Mouse (Mus musculus): ENCODE measurements around the gene Dhps. TPM values are rescaled to one million over a fixed set of nuclear protein-coding genes. Genes with fewer than 3 reads are reported as not detected.

The Dhps gene
- polyA plus RNA-seq, 1 experiment from 2014 or later, result 111 TPM

DNA sequence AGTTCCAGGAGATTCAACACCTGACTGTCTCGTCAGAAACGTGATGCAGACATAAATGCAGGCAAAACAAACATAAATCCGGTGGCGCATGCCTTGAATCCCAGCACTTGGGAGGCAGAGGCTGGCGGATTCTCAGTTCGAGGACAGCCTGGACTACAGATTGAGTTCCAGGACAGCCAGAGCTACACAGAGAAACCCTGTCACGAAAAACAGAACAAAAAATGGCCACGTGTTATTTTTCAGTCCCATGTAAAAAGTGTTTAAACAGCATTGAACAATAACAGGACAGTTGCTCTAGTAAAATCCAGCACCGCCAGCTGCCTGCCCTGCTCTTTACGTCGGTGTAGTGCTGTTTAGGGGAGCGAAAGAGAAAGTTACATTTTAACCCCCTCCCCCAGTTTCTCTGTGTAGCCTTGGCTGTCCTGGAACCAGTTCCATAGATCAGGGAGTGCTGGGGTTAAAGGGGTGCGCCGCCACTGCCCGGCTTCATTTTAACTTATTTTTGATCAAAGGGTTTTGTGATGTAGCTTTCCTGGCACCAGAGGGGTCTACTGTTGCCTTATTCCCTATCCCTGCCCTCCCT lies 35.7 kb upstream of the Dhps start:
- ATAC-seq (ENCODE audit: low FRiP score, low read depth), result no peak
- no peaks in the 10 kb centered on the region for H3K9me3 ChIP-seq
- no peaks in the 10 kb centered on the region for H3K27me3 ChIP-seq
- peak overlapping the region; percentile 87 for H3K4me3 ChIP-seq
- WGBS, result 1% methylated on average over 15 of the region's 15 CpGs
- peak overlapping the region; percentile 90 for H3K9ac ChIP-seq
- H3K4me1 ChIP-seq (replicated peaks), result peaks cover 36% of the 10 kb centered on the region
- peak overlapping the region; percentile 99 for H3K27ac ChIP-seq (replicated peaks)
- H3K4me2 ChIP-seq, result peak overlapping the region; percentile 94
- H3K36me3 ChIP-seq, result peaks cover 28% of the 10 kb centered on the region

DNA sequence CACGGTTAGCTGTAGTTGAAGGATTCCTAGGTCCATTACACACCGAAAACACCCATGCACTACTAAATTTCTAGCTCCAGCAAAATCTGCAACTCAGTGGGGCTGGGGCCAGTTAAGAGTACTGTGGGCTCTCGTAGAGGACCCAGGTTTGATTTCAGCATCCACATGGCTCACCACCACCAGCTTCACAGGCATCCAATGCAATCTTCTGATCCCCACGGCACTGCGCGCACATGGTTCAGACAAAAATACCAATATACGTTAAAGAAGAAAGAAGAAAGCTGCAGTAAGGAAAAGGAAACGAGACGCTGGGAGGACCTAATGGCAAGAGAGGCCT lies 35.2 kb upstream of the Dhps start:
- Histone ChIP-seq H3K9me3 (no peaks in the 10 kb centered on the region), H3K9ac (peak overlapping the region; percentile 90), H3K4me1 (replicated peaks) (peaks cover 37% of the 10 kb centered on the region), H3K36me3 (peaks cover 30% of the 10 kb centered on the region), H3K27ac (replicated peaks) (peak overlapping the region; percentile 99), H3K4me2 (peak overlapping the region; percentile 94), H3K27me3 (no peaks in the 10 kb centered on the region), H3K4me3 (peak overlapping the region; percentile 87)
- 0% methylated on average over 9 of the region's 9 CpGs for WGBS
- peak; percentile 59 for ATAC-seq (ENCODE audit: low FRiP score, low read depth)

DNA sequence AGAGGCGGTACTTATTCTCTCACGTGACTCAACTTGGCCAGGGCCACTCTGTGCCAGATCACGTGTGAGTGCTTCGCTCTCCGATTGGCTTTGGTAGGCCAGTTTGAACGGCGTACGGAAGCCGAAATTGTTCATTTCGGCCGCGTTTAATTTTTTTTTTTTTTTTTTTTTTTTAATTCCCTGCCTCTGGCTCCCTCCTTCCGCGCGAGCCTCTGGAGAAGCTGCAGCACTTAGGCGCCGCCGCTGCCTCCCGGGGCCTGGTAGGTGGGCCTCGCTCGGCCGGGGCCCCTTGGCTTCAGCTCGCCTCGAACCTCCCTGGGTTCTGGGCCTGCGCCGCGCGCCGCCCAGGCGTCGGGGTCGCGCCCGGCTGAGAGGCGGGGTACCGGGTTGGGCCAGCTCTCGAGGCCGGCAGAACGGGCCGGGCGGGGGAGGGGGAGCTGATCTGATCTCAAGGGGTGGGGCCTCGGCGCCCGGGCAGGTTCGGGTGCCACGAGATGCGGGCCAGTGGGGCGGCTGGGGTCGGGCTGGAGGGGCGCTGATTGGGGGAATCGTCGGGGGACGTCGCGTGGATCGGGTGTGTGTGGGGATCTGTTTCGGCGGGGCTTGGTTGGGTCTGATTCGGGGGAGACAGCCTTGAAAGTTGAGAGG lies 34.7 kb upstream of the Dhps start, which contains the start of gene Tnpo2:
Tnpo2 (plus strand) TSS at position 198 of the 648 bp plus-strand sequence.
- under 1% methylated on average over 59 of the region's 59 CpGs for WGBS
- Histone ChIP-seq H3K36me3 (peaks cover 30% of the 10 kb centered on the region), H3K4me3 (peak within 1 kb of the TSS; percentile 87), H3K9me3 (no peaks in the 10 kb centered on the region), H3K4me1 (replicated peaks) (peaks cover 37% of the 10 kb centered on the region), H3K9ac (peak within 1 kb of the TSS; percentile 90), H3K27ac (replicated peaks) (peak within 1 kb of the TSS; percentile 99), H3K27me3 (no peaks in the 10 kb centered on the region), H3K4me2 (peak within 1 kb of the TSS; percentile 94)
- ATAC-seq (ENCODE audit: low FRiP score, low read depth), result peak; percentile 93

DNA sequence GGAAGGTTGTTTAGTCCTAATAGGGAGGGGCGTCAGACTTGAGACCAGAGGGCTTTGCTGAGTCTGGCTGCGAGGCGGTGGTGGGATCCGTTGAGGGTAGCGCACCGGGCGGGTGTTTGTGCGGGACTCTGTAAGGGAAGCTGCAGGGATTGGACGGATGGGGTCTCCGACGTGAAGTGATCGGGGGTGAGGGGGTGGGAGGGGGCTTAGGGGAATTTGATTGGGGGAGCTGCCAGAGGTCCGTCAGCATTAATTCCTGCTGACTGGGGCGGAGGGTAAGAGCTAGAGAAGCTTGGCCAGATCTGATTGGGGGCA lies 34.2 kb upstream of the Dhps start:
- H3K27me3 ChIP-seq, result no peaks in the 10 kb centered on the region
- peak; percentile 68 for ATAC-seq (ENCODE audit: low FRiP score, low read depth)
- under 1% methylated on average over 14 of the region's 14 CpGs for WGBS
- peak overlapping the region; percentile 87 for H3K4me3 ChIP-seq
- peak overlapping the region; percentile 90 for H3K9ac ChIP-seq
- no peaks in the 10 kb centered on the region for H3K9me3 ChIP-seq
- peaks cover 37% of the 10 kb centered on the region for H3K4me1 ChIP-seq (replicated peaks)
- peak overlapping the region; percentile 94 for H3K4me2 ChIP-seq
- peaks cover 25% of the 10 kb centered on the region for H3K36me3 ChIP-seq
- H3K27ac ChIP-seq (replicated peaks), result peak overlapping the region; percentile 99

DNA sequence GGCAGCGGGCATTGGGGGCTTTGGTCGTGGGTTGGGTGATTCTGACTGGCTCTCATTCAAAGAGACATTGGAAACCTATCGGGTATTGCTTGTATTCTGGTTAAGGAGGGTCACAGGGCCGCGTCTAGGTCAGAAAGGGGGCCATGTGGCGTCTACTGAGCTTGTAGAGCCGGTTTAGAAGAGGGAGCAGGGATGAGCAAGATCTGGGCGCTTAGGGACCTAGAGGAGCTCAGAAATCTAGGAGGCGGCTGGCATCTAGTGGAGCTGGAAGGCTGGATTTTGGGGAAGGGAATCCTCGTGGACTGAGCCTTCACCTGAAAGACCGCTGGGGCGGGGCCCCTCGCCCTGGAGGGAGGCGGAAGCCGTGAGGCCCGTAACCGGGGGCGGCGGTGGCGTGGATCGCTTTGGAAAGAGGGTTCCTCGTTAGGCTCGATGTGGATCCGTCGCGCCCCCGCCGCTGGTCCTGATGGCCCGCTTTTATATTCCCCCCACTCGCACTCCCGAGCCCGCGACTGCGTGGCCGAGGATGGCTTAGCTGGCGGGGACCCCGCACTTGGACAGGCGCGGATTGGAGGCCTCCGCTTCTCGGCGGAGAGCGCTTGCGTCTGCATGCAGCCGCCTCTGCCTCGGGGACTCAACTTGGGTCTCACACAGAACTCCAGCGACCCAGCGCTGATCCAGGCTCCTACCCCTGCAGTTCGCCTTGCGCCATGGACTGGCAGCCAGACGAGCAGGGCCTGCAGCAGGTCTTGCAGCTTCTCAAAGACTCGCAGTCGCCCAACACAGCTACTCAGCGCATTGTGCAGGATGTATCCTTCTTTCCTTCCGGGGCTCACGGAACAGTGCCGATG lies 33.7 kb upstream of the Dhps start:
- ATAC-seq (ENCODE audit: low FRiP score, low read depth), result peak; percentile 17; the same call in 1 of the 2 replicates
- H3K9ac ChIP-seq, result peak overlapping the region; percentile 90
- no peaks in the 10 kb centered on the region for H3K27me3 ChIP-seq
- H3K4me2 ChIP-seq, result peak overlapping the region; percentile 94
- peaks cover 37% of the 10 kb centered on the region for H3K4me1 ChIP-seq (replicated peaks)
- H3K36me3 ChIP-seq, result peaks cover 19% of the 10 kb centered on the region
- no peaks in the 10 kb centered on the region for H3K9me3 ChIP-seq
- peak overlapping the region; percentile 99 for H3K27ac ChIP-seq (replicated peaks)
- H3K4me3 ChIP-seq, result peak overlapping the region; percentile 87
- under 1% methylated on average over 54 of the region's 57 CpGs for WGBS

DNA sequence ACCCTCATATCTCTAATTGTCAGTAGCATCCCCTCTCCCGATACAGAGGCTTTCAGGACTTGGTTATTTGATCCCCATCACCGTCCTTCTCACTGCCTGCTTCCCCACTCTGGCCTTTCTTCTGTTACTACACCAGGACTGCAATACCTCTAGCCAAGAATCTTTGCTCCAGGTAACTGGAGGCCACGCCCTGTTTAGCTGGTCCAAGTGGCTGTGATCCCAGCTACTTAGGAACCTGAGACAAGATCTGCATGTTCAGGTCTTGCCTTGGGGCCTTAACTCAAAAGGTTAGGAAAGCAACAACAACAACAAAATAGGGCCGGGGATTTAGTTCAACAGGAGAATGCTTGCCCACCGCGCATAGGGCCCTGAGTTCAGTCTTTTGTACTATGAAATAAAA lies 27.9 kb upstream of the Dhps start:
- Histone ChIP-seq H3K9me3 (no peaks in the 10 kb centered on the region), H3K9ac (no peak overlapping the region), H3K4me1 (replicated peaks) (peaks cover 11% of the 10 kb centered on the region), H3K4me3 (no peak overlapping the region), H3K27me3 (no peaks in the 10 kb centered on the region), H3K4me2 (no peak overlapping the region), H3K36me3 (peaks cover 70% of the 10 kb centered on the region), H3K27ac (replicated peaks) (no peak overlapping the region)
- WGBS, result 97% methylated on average over 6 of the region's 6 CpGs
- ATAC-seq (ENCODE audit: low FRiP score, low read depth), result no peak

DNA sequence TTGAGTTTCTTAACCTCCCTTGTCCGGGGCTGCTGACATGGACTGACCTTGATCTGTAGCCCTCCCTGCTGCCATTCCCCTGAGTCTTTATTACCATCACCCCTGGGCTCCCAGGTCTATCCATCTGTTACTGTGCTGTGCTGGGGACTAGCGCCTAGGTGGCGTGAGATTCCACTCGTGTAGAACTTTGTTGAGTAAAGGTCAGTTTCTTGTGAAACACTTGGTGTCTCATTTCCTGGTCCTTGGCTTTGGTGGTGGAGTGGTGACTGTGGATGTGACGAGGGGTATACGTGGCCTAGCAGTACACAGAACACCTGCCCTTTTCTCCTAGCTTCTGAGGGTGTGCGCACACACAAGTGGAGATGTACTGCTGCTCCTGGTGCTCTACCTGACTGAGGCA lies 14.2 kb upstream of the Dhps start:
- Histone ChIP-seq H3K9me3 (no peaks in the 10 kb centered on the region), H3K36me3 (peaks cover 39% of the 10 kb centered on the region), H3K27ac (replicated peaks) (no peak overlapping the region), H3K4me3 (no peak overlapping the region), H3K4me2 (no peak overlapping the region), H3K27me3 (no peaks in the 10 kb centered on the region), H3K9ac (no peak overlapping the region), H3K4me1 (replicated peaks) (peaks cover 25% of the 10 kb centered on the region)
- ATAC-seq (ENCODE audit: low FRiP score, low read depth), result no peak
- 85% methylated on average over 7 of the region's 7 CpGs for WGBS

DNA sequence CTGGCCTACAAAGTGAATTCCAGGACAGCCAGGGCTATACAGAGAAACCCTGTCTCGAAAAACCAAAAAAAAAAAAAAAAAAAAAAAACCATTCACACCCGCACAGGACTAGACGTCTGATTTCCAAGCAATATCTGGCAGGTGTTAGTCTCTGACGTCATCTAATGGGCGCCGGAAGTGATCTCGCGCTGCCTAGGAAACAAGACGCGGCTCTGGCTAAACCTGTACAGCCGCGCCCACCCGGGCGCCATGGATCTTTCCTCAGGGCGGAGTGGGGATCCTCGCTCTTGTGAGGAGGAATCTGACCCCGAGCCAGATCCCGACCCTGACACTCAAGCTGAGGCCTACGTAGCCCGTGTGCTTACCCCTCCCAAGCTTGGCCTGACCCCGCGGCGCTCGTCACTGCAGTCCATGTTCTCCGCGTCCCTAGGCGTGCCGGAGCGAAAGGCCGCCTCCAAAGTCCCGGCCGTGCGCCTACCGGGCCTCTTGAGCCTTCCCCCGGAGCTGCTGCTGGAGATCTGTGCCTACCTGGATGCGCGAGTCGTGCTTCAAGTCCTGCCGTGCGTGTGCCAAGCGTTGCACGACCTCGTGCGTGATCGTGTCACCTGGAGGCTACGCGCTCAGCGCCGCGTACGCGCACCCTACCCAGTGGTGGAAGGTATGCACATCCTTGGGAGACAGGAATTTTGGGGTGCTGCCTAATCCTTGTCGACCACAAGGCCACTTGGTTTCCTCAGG lies 11.5 kb upstream of the Dhps start, which contains the start of gene Fbxw9:
Fbxw9 (plus strand) TSS at position 177 of the 738 bp plus-strand sequence.
- Histone ChIP-seq H3K4me2 (peak within 1 kb of the TSS; percentile 77), H3K36me3 (peaks cover 25% of the 10 kb centered on the region), H3K9me3 (no peaks in the 10 kb centered on the region), H3K4me3 (peak within 1 kb of the TSS; percentile 97), H3K27ac (replicated peaks) (peak within 1 kb of the TSS; percentile 85), H3K9ac (peak within 1 kb of the TSS; percentile 92), H3K4me1 (replicated peaks) (peaks cover 26% of the 10 kb centered on the region), H3K27me3 (no peaks in the 10 kb centered on the region)
- under 1% methylated on average over 52 of the region's 53 CpGs for WGBS
- ATAC-seq (ENCODE audit: low FRiP score, low read depth), result peak; percentile 92

DNA sequence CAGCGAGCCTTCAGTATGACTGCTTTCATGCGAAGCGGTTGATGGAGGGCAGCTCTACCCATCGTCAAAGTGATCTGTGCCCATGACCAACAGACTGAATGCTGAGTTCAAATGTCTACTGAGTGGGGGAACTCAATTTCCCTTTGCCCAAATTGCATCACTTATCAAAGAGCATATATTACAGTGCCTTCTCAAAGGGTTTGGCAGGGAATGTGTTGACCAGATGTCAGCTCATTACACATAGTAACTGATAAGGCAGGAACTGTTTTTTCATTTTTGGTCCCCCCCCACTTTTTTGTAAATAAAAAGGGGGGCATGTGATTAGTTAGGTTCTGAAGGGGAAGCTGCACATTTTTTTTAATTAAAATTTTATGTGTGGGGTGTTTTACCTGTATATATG lies 9.0 kb upstream of the Dhps start:
- H3K27ac ChIP-seq (replicated peaks), result no peak overlapping the region
- ATAC-seq (ENCODE audit: low FRiP score, low read depth), result no peak
- no peaks in the 10 kb centered on the region for H3K9me3 ChIP-seq
- H3K27me3 ChIP-seq, result no peaks in the 10 kb centered on the region
- H3K4me1 ChIP-seq (replicated peaks), result peaks cover 26% of the 10 kb centered on the region
- no peak overlapping the region for H3K9ac ChIP-seq
- WGBS, result 97% methylated on average over 4 of the region's 4 CpGs
- H3K36me3 ChIP-seq, result peaks cover 28% of the 10 kb centered on the region
- H3K4me2 ChIP-seq, result no peak overlapping the region
- no peak overlapping the region for H3K4me3 ChIP-seq

DNA sequence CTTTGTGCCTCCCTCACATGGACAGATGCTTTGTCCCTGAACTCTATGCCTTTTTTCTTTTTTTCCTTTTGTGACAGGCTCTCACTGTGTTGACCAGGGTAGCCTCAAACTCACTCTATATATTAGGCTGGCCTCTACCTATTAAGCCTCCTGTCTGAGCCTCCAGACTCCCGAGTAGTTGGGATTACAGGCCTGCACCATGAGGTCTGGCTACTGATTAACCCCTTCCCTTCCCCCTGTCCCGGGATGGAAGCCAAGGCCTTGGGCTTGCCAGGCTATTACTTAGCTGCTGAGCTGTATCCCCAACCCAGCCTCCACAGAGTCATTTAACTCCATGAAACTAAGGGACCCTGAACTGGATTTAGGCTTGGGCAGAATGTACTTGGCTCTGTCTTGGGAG lies 6.3 kb upstream of the Dhps start:
- Histone ChIP-seq H3K36me3 (peaks cover 30% of the 10 kb centered on the region), H3K4me2 (no peak overlapping the region), H3K4me3 (no peak overlapping the region), H3K4me1 (replicated peaks) (peaks cover 22% of the 10 kb centered on the region), H3K27me3 (no peaks in the 10 kb centered on the region), H3K9me3 (no peaks in the 10 kb centered on the region), H3K9ac (no peak overlapping the region), H3K27ac (replicated peaks) (no peak overlapping the region)
- no peak for ATAC-seq (ENCODE audit: low FRiP score, low read depth)
- 34% methylated on average over 2 of the region's 2 CpGs for WGBS

DNA sequence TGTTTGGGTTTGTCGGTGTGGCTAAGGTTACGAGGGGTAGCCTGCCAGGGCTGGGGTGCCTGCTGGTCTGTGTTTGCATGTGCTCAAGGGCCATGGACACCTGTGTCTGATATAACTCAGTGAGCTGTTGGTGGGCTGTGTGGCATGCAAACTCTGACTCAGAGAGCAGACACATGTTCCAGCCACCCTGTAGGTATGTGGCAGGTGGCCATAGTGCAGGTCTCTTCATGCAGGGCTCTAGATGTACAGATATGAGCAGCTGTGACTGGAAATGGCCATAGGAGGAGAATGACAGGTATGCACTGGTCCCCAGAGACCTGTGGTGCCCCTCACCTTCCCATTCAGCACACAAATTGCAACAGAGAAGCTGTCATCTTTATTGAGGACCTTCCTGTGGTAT lies 4.4 kb upstream of the Dhps start:
- Histone ChIP-seq H3K27ac (replicated peaks) (no peak overlapping the region), H3K36me3 (peaks cover 30% of the 10 kb centered on the region), H3K4me1 (replicated peaks) (peaks cover 13% of the 10 kb centered on the region), H3K9ac (no peak overlapping the region), H3K4me3 (no peak overlapping the region), H3K4me2 (no peak overlapping the region), H3K27me3 (no peaks in the 10 kb centered on the region), H3K9me3 (no peaks in the 10 kb centered on the region)
- 97% methylated on average over 2 of the region's 2 CpGs for WGBS
- no peak for ATAC-seq (ENCODE audit: low FRiP score, low read depth)

DNA sequence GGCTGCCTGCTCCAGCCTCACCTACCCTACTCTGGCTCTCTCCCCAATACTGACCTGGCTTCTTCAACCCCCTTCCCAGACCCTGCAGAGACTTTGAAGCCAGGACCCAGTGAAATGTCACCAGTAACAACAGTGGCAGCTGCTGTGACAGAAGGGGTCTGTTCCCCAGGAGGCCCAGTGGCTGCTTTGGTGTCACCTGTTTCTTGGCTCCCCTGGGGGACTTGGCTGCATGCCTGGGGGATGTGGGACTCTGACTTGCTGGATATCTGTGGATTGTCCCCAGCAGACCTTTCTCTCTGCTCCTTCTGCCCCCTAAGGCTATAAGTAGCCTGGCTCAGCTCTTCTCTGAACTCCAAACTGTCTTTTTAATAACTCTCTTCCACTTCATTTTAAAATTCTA lies 3.6 kb upstream of the Dhps start, which contains the start of gene Gm5741:
Gm5741 (minus strand) TSS at position 1 of the 400 bp plus-strand sequence.
- Histone ChIP-seq H3K9ac (no peak within 1 kb of the TSS), H3K27ac (replicated peaks) (no peak within 1 kb of the TSS), H3K4me3 (no peak within 1 kb of the TSS), H3K9me3 (no peaks in the 10 kb centered on the region), H3K4me1 (replicated peaks) (peaks cover 17% of the 10 kb centered on the region), H3K27me3 (no peaks in the 10 kb centered on the region), H3K4me2 (no peak within 1 kb of the TSS), H3K36me3 (peaks cover 30% of the 10 kb centered on the region)
- no peak for ATAC-seq (ENCODE audit: low FRiP score, low read depth)
